Mouse (Mus musculus): Measurements from ENCODE around the gene Pln.

The Pln gene

GRCm38 (mm10) chr10:53337162-53337923 is at the start of gene Pln:
Gene Pln (plus strand): TSS chr10:53337667.
- DNase-seq: no peak

- DNase-seq: no peak
These were observed 31.6 kb upstream of the Pln start for GRCm38 (mm10) chr10:53305867-53306266.

DNA sequence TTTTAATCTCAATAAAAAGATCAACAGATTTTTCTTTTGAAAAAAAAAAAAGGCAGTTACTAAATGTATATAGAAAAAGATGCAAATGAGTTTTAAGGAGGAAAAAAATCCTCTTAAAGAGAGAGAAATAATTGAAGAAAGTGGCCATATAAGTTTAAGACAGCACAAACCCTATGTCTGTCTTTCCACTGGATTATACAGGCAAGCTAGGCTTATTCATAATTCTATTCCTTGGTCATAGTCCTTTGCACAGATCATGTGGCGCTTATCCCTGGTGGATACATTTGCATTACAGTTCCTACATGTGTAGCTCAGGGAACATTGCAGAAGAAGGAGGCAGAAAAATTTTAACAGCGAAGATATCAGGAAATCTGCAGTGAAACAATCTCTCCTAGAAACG is 30.8 kb upstream of the Pln start:
- no peak for DNase-seq

DNA sequence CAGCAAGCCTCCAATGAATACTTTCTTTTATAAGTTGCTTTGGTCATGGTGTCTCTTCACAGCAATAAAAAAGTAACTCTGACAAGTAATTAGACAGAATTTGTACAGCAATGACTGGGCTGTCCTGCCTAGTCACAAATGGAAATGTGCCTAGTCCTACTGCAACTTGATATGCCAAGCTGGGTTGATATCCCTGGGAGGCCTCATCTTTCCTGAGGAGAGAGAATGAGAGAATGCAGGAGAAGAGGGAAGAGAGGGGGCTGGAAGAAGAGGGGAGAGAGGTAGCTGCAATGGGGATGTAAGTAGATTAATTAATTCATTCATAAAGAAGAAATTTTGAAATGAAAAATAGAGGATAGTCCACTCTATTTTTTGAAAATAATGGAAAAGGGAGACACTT is 14.1 kb upstream of the Pln start:
- no peak for DNase-seq

- DNase-seq: no peak
These were observed 12.8 kb upstream of the Pln start for GRCm38 (mm10) chr10:53324663-53325062.

- DNase-seq: no peak
These were observed 11.1 kb upstream of the Pln start for GRCm38 (mm10) chr10:53326367-53326766.

DNA sequence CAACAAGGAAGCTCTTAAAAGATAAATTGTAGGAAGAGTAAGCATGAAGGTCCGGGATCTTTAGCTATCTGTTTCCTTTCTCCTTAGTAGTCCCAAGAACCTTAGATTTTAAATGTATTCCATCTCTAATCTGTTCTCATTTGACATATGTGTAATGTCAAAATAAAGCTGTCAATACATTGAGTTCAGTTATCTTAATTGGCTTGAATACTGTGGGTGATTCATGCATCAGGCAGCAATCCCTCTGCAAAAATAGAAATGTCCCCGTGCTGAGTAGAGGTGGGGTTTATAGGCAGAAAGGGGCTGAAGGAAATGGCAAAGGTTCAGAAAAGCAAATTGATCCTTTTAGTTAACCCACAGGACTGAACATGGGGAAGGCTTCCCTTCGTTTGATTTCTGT is 8.2 kb upstream of the Pln start:
- DNase-seq: no peak

DNA sequence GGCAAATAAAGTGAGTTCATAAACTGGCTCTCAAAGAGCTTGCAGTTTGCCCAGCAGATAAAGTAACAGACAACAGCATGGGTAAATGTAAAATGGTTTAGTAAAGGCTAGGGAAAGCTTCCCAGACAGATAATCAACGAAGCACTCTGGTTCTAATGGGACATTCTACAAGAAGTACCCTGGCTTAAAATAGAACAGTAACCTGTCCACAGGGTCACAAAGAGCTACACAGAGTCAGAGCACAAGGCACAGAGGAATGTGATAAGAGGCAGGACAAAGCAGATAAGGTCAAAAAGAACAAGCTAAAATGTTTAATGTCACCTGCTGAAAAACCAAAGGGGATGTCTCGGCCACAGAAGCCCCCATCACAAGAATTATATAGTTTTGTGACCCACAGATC is 4.7 kb upstream of the Pln start:
- no peak for DNase-seq

DNA sequence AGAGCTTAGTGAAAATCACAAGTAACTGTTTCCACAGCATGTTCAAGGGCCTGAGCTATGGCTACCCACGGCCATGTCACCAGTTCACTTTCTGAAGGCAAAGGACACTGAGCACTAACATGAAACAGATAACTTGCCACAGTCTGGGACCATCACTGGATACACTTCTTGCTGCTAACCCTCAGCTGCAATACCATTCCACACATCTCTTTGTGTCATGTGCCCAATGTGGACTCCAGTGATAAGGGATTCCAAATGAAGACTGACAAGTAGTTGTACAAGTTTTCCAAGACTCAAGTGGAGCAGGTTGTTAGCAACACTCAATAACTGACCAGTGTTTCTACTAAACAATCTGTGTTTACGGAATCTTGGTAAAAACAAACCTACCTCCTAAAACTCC is 2.2 kb upstream of the Pln start:
- DNase-seq: no peak

- DNase-seq: no peak
These were observed 1.5 kb upstream of the Pln start for GRCm38 (mm10) chr10:53335974-53336373.

- no peak for DNase-seq
These were observed 1.6 kb downstream of the Pln start for GRCm38 (mm10) chr10:53339045-53339444.

- DNase-seq: peak in 1 of 2 experiments; percentile 21
These were observed 4.0 kb downstream of the Pln start for GRCm38 (mm10) chr10:53341288-53341965.

- DNase-seq: no peak
These were observed 4.8 kb downstream of the Pln start for GRCm38 (mm10) chr10:53342166-53342728.

DNA sequence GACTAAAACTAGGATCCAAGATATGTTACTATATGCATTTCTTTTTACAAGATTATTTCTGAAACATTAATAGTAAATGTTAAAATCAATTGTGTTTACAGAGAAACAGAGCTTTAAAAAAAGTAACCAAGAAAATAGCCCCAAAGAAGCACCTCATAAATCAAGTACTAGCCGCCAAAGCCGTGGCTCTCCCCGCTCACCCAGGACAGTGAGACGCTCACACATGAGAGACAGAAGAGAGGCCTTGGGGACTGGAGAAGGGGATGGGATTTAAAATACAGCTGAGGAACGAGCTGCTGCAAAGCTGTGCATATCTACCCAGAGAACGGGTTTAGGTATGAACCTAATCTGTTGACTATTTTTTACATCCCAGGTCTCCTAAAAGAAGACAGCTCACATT is 5.9 kb downstream of the Pln start:
- DNase-seq: no peak

- DNase-seq: no peak
These were observed 6.4 kb downstream of the Pln start for GRCm38 (mm10) chr10:53343865-53344264.

DNA sequence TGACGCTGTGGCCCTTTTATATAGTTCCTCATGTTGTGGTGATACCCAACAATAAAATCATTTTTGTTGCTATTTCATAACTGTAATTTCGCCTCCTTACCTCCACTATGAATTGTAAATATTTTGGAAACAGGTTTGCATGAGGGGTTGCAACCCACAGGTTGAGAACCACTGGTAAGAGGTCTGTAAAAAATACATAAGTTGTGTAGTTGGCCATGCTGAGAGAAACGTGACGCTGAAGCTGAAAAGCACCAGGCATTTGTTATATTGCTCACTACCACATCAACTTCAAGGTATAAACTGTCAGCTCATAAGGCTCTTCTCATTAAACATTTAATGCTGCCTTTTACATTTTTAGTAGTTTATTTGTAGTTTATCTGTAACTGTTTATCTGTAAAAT is 8.0 kb downstream of the Pln start:
- no peak for DNase-seq

- DNase-seq: peak; percentile 56 to 57
These were observed 9.0 kb downstream of the Pln start for GRCm38 (mm10) chr10:53346506-53346905.

- DNase-seq: no peak
These were observed 9.4 kb downstream of the Pln start for GRCm38 (mm10) chr10:53346916-53347315.

DNA sequence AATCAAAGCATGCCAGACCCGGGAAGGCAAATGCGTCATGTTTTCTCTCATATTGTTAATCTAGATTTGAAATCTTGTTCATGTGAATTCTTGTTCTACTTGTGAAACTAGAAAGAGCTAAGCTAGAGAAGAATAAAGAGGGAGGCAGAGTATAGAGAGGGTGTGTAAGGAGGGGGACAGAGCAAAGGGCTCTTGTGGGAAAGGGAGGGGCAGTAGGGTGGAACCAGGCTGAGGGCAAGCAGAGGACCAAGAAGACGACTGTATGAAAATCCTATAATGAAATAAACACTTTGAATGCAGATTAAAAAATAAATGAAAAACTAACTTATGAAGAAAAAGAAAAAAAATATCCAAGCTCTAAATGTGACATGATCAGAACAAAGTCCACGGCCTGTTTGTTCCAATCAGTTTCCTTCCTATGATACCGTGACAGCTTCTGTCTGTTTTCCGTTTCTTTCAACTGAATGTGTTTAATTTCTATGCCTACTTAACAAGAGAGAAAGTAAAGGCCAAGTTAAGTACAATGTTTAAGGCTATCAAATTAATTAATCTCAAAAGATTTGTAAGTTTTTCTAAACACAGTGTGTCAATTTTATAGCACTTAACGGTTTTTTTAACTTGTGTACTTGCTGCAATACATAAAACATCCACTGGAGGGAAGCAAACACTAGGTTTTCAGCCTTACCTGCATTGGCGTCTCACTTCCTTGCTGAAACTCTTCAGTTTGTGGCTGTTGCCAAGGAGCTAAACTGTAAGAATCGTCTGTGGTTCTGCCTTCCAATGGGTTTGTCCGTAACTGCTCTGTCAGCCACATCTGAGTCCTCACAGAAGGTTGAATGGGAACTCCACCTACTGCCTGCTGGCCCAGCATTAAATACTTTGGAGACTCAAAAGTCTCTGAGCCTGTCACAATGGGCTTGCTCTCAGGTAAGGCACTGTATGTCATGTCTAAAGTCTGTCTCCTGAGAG is 10.6 kb downstream of the Pln start:
- peak; percentile 53 to 64 for DNase-seq

DNA sequence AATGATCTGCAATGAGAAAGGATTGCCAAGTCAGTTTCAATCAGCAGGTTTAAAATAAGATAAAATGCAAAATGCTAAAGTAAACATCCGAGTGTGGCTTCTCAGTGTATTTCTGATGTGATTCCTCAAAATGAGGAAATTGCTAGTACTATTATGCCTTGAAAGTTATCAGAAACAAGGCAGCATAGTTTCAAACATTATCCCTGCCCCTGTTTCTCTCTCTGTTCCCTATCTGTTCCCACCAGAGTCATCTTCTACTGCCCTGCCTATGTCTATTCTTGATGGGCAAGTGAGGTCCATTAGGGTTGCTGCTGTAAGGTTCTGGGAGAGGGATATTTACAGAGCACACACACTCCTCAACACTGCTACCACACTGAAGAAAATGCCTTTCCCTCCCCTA is 11.8 kb downstream of the Pln start:
- DNase-seq: no peak

DNA sequence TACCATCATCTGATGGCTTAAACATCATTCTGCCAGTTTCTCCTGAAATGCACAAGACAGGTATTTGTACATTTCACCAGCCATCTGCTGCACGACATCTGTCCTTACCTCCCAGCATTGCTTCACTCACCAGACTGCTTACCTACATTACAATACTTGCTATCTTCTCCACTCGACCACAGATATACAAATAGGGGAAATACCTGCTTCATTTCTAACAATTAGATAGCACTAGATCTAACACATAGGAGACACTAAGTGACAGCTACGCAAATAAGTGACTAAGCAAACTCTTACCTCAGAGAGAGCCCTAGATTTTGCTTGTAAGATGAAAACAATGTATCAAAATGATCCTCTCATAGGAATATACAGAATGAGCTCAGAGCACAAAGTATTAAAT is 16.2 kb downstream of the Pln start:
- DNase-seq: no peak

DNA sequence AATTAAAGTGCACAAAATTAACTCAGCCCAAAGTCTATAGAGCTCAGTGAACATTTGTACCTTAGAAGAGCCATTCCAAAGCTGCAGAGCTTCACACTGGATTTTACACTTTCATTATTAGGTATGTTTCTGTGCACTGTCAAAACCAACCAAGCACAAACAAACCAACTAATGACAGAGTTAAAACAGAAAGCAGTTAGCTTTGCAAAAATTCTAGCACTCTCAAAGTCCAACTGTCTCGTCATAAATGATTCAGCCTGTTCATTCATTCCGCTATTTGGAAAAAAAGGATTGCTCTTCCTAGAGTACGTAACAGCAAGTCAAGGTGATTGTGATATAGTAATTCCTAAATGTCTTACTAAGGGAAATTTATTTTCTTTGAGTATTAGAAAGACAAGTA is 21.5 kb downstream of the Pln start:
- DNase-seq: no peak

GRCm38 (mm10) chr10:53364311-53364710 is 26.8 kb downstream of the Pln start:
- no peak for DNase-seq

All from cerebellum, adult 18-20 months (tissue).